Mouse (Mus musculus) heart, embryonic 10.5 days (tissue): ENCODE data around the gene Chl1. TPM values are rescaled to one million over a fixed set of nuclear protein-coding genes. Genes with fewer than 3 reads are reported as not detected.

Experiments used
- DNase-seq: peaks from one replicate; pipeline ENCODE4 v3.0.0-alpha.2; 2017; ENCODE audit warnings: low spot score
- H3K27ac ChIP-seq: fragments of 300-500 bp; sonication (generic); 2 replicates; pipeline ENCODE4 v1.5.1; 2016; ENCODE audit warnings: mild to moderate bottlenecking
- H3K27me3 ChIP-seq: fragments of 300-500 bp; sonication (generic); 2 replicates; pipeline ENCODE4 v1.6.1; 2016; ENCODE audit warnings: mild to moderate bottlenecking; ENCODE audit not compliant: poor library complexity, insufficient read depth, severe bottlenecking
- H3K36me3 ChIP-seq: fragments of 300-500 bp; sonication (generic); 2 replicates; pipeline ENCODE4 v1.6.1; 2016; ENCODE audit warnings: mild to moderate bottlenecking, moderate library complexity
- H3K4me1 ChIP-seq: fragments of 300-500 bp; sonication (generic); 2 replicates; pipeline ENCODE4 v1.6.1; 2016; ENCODE audit warnings: mild to moderate bottlenecking
- H3K4me3 ChIP-seq: fragments of 300-500 bp; sonication (generic); 2 replicates; pipeline ENCODE4 v1.5.1; 2016; ENCODE audit warnings: mild to moderate bottlenecking, moderate library complexity
- H3K9me3 ChIP-seq: fragments of 300-500 bp; sonication (generic); 2 replicates; pipeline ENCODE4 v1.6.1; 2016; ENCODE audit warnings: mild to moderate bottlenecking, moderate library complexity
- WGBS: fragments of 180-500 bp; shearing (Covaris S2); methylation state at CpG from one replicate; pipeline ENCODE4 v1.1.7; 2016; 5-methylcytosine and 5-hydroxymethylcytosine counted together
- polyA plus RNA-seq: library from polyadenylated mRNA; unstranded; fragments of >200 nt; fragmentation: Nextera tagmentation; extraction: Ambion mirVana; gene quantifications from 2 replicates; pipeline ENCODE4 v1.2.1, GENCODE M21; 2016

Chl1 gene
- polyA plus RNA-seq, 1 experiment from 2014 or later: 0.15 TPM

- Histone ChIP-seq H3K36me3 (no peaks in the 10 kb centered on the region), H3K4me3 (no peak overlapping the region), H3K27ac (no peak overlapping the region), H3K27me3 (no peaks in the 10 kb centered on the region), H3K9me3 (no peaks in the 10 kb centered on the region), H3K4me1 (no peaks in the 10 kb centered on the region)
- DNase-seq: peak; percentile 79
- WGBS: 17% methylated on average over 8 of the region's 8 CpGs
Measured at GRCm38 (mm10) chr6:103682854-103683574, 172.6 kb downstream of the Chl1 start.

DNA sequence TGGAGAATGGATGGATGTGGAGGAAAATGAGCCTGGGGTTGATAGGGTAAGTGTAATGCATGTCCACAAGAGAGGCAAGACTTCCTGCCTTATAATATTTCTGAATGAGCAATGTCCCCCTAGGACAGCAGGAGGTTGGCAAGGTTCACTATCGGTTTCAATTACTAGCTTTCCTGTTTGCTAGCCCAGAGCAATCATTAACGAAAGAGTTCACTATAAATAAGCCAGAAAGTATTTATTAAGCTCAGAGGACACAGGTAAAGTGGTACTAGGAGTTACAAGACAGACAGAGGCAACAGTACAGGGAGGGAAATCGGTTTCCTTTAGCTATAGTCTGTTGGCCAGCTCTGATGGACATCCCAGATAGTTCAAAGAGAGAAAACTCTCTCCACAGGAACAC, 182.1 kb downstream of the Chl1 start:
- H3K27ac ChIP-seq: no peak overlapping the region
- no peaks in the 10 kb centered on the region for H3K4me1 ChIP-seq
- WGBS: 66% methylated on average over 3 of the region's 3 CpGs
- no peaks in the 10 kb centered on the region for H3K9me3 ChIP-seq
- H3K4me3 ChIP-seq: no peak overlapping the region
- H3K27me3 ChIP-seq: no peaks in the 10 kb centered on the region
- DNase-seq: no peak
- no peaks in the 10 kb centered on the region for H3K36me3 ChIP-seq

DNA sequence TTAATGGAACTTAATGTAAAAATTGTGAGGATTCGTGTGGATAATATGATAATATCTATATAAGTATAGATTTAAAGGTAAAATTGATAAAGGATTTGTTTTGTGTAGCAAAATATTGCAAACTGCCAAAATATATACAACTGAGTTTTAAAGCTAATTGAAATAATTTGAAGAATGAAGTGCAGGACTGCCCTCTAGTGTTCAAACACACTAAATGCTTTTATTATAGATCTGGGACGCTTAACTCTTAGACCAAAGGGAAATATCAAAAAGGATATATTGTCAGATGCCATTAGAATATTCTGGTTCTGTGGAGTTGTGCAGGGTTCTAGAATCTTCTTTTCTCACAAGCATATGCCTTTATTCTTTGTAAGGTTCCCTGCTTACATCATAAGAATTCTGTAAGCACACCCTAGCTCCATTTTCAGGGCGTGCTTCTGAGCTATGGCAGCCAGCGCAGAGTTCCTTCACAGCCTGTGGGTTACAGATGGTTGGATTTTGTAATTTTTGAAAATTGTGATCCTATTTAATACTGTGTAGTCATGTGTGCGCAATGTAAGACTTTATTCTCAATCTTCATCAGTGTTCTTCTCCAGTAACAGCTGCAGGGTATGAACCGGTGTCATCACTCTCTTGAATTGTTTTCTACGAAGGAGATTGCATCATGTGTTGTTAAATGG, 187.1 kb downstream of the Chl1 start:
- Histone ChIP-seq H3K27me3 (no peaks in the 10 kb centered on the region), H3K27ac (no peak overlapping the region), H3K36me3 (no peaks in the 10 kb centered on the region), H3K4me3 (no peak overlapping the region), H3K9me3 (no peaks in the 10 kb centered on the region), H3K4me1 (no peaks in the 10 kb centered on the region)
- no peak for DNase-seq
- 63% methylated on average over 7 of the region's 7 CpGs for WGBS

DNA sequence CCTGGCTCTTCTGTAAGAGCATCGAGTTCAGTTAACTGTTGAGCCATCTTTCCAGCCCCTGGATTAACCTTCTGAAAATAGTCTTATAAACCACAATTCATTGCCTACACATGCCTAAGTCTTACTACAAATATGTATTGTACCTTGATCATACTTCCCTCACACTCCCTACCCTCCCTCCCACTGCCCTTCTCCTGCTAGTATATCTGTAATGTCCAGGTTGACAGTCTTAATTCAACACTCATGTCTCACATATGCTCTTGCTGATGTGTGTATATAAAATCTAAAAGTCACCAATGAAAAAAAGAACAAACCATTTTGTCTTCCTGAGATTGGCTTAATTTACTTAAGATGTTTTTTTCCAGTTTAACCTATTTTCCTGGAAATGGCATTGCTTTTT, 189.1 kb downstream of the Chl1 start:
- DNase-seq: no peak
- Histone ChIP-seq H3K9me3 (no peaks in the 10 kb centered on the region), H3K4me1 (no peaks in the 10 kb centered on the region), H3K36me3 (no peaks in the 10 kb centered on the region), H3K27me3 (no peaks in the 10 kb centered on the region), H3K4me3 (no peak overlapping the region), H3K27ac (no peak overlapping the region)
- 81% methylated on average over 1 of the region's 1 CpGs for WGBS

GRCm38 (mm10) chr6:103699895-103700294, 189.5 kb downstream of the Chl1 start:
- whole genome bisulfite sequencing: 56% methylated on average over 1 of the region's 1 CpGs
- H3K9me3 ChIP-seq: no peaks in the 10 kb centered on the region

DNA sequence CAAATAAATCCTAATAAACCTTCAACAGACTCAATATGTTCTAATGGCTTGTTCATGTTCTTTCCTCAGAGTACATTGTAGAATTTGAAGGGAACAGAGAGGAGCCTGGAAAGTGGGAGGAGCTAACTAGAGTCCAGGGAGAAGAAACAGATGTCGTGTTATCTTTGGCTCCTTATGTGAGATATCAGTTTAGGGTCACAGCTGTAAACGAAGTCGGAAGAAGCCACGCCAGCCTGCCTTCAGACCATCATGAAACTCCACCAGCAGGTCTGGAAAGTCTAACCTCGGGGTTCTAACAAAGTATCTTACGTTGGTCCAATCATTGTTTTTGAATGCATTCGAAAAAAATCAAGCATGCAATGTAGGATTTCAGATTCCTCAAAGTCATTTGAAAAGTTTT, 189.9 kb downstream of the Chl1 start:
- no peaks in the 10 kb centered on the region for H3K36me3 ChIP-seq
- no peak overlapping the region for H3K4me3 ChIP-seq
- H3K27me3 ChIP-seq: no peaks in the 10 kb centered on the region
- no peaks in the 10 kb centered on the region for H3K4me1 ChIP-seq
- no peak for DNase-seq
- 23% methylated on average over 7 of the region's 7 CpGs for WGBS
- H3K9me3 ChIP-seq: no peaks in the 10 kb centered on the region
- H3K27ac ChIP-seq: no peak overlapping the region

More at GRCm38 (mm10) chr6:103699895-103700294, 189.5 kb downstream of the Chl1 start:
- Histone ChIP-seq H3K36me3 (no peaks in the 10 kb centered on the region), H3K4me1 (no peaks in the 10 kb centered on the region), H3K27ac (no peak overlapping the region), H3K4me3 (no peak overlapping the region), H3K27me3 (no peaks in the 10 kb centered on the region)
- DNase-seq: no peak

DNA sequence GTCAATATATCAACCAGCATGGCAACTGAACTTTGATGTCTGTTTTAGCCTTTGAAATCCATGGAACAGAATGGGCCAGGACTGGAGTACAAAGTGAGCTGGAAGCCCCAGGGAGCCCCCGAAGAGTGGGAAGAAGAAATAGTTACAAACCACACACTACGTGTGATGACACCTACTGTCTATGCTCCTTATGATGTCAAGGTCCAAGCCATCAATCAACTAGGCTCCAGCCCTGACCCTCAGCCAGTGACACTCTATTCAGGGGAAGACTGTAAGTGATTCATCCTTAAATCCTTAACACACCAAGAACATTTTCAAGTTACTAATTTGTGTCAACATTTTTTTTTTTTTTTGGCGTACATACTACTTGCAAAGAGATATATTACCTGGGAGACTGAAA, 196.0 kb downstream of the Chl1 start:
- Histone ChIP-seq H3K27me3 (no peaks in the 10 kb centered on the region), H3K4me1 (no peaks in the 10 kb centered on the region), H3K9me3 (no peaks in the 10 kb centered on the region), H3K27ac (no peak overlapping the region), H3K4me3 (no peak overlapping the region), H3K36me3 (no peaks in the 10 kb centered on the region)
- DNase-seq: no peak
- 77% methylated on average over 3 of the region's 3 CpGs for WGBS

DNA sequence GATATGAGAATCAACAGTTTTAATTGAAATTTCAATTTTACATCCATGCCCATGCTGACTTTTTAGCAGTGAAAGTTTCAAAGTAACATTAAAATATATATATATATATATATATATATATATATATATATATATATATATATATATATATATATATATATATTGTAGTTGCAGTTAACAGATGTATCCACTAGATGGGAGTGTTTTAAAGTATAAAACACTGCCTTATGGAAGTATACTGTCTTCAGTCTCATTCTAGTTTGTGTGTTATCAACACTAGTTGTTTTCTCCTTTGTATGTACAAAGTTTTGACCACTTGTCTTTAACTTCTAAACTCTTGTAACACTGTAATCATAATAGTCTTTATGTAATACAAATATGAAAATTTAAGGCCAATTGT, 228.9 kb downstream of the Chl1 start:
- Histone ChIP-seq H3K4me1 (no peaks in the 10 kb centered on the region), H3K9me3 (no peaks in the 10 kb centered on the region), H3K36me3 (no peaks in the 10 kb centered on the region), H3K27ac (no peak overlapping the region), H3K4me3 (no peak overlapping the region), H3K27me3 (no peaks in the 10 kb centered on the region)
- no peak for DNase-seq

DNA sequence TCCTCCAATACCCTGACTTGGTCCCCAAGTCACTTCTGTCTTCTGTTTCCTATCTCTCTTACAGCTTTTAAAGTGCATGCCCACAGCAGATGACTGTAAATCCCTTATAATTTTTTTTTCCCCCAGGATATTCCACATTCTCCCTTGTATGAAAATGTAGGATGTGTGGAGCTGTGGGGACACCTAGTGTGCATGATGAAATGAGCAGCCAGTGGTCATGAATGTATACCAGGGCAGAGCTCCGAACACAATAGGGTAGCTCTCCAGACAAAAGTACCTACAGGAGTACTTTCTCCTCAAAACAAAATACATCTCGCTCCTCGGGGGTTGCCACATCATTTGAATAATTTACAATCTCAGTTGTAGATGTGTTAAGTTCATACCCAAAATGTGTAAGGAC, 232.4 kb downstream of the Chl1 start:
- WGBS: 63% methylated on average over 3 of the region's 3 CpGs
- no peaks in the 10 kb centered on the region for H3K36me3 ChIP-seq

DNA sequence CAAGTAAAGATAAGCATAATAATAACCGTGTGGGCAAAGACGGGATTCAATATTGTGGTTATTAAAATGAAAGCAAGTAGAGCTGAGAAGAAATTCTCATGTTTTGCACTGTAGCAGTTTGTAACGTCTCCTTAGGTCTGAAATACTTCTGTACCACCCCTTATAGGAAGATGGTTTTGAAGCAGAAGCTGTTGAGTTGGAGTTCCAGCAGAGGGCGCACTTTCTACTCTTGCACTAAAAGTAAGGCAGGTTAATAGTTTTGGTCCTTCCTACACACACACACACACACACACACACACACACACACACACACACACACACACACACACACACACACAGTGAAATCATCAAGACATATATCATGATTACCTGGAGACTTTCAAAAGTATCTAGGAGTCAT, 235.7 kb downstream of the Chl1 start:
- no peak overlapping the region for H3K4me3 ChIP-seq
- H3K4me1 ChIP-seq: no peaks in the 10 kb centered on the region
- H3K27me3 ChIP-seq: no peaks in the 10 kb centered on the region
- no peaks in the 10 kb centered on the region for H3K36me3 ChIP-seq
- no peaks in the 10 kb centered on the region for H3K9me3 ChIP-seq
- WGBS: 23% methylated on average over 4 of the region's 4 CpGs
- no peak overlapping the region for H3K27ac ChIP-seq
- DNase-seq: no peak

More for the DNA sequence above, 232.4 kb downstream of the Chl1 start:
- no peak for DNase-seq
- no peak overlapping the region for H3K27ac ChIP-seq
- H3K9me3 ChIP-seq: no peaks in the 10 kb centered on the region
- no peaks in the 10 kb centered on the region for H3K27me3 ChIP-seq
- H3K4me1 ChIP-seq: no peaks in the 10 kb centered on the region
- H3K4me3 ChIP-seq: no peak overlapping the region

DNA sequence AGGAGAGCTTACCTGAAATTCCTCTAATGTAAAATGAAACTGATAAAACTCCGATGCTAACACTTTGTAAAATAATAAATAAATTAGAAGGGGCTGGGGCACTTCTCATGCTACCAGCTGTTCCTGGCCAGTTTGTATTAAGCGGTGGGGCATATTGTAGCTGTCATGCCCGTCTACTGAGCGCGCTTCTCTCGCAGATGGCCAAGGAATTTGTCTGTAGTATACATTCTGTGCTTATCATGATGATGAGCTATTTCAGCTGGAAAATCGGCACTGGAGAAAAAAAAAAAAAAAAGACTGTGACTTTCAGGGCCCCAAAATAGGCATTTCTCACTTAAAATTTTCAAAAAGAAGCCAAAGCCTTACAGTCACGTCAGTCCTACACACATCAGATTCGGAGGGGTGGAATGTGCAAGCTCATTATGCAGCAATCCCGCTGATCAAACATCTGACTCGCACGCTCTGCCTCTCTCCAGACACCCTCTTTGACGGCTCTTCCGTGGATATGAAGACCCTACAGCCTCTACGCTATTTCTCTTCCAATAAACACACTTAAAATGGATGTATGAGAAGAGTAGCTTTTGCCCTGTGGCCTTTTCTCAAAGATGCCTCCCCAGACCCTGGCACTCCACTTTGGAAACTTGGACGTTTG, 238.9 kb downstream of the Chl1 start:
- Histone ChIP-seq H3K4me3 (no peak overlapping the region), H3K36me3 (no peaks in the 10 kb centered on the region), H3K27me3 (no peaks in the 10 kb centered on the region), H3K9me3 (no peaks in the 10 kb centered on the region), H3K4me1 (no peaks in the 10 kb centered on the region), H3K27ac (no peak overlapping the region)
- DNase-seq: no peak
- WGBS: 69% methylated on average over 16 of the region's 16 CpGs

DNA sequence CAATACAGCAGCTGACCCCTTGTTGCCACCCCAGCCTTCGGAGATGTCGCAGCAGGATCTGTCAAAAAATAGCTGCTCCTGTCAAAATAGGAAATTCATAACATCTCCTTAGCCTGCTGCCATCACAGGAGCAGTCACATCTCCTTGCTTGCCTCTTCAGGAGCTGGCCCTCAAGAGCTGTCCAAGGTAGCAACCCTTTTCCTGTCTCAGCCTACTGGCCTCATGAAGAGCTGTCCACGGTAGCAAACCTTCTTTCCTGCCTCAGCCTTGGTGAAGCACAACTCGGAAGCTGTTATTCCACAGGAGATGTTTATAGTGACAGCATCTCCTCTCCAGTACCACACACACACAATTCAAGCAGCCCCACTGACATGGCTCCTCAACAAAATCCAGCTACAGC, 243.5 kb downstream of the Chl1 start:
- Histone ChIP-seq H3K9me3 (no peaks in the 10 kb centered on the region), H3K4me3 (no peak overlapping the region), H3K27ac (no peak overlapping the region), H3K27me3 (no peaks in the 10 kb centered on the region), H3K4me1 (no peaks in the 10 kb centered on the region), H3K36me3 (no peaks in the 10 kb centered on the region)
- WGBS: 51% methylated on average over 4 of the region's 4 CpGs
- no peak for DNase-seq

GRCm38 (mm10) chr6:103766830-103767229, 256.4 kb downstream of the Chl1 start:
- DNase-seq: no peak

More at GRCm38 (mm10) chr6:103766830-103767229, 256.4 kb downstream of the Chl1 start:
- Histone ChIP-seq H3K27me3 (no peaks in the 10 kb centered on the region), H3K4me3 (no peak overlapping the region), H3K4me1 (no peaks in the 10 kb centered on the region), H3K27ac (no peak overlapping the region), H3K9me3 (no peaks in the 10 kb centered on the region), H3K36me3 (no peaks in the 10 kb centered on the region)
- 78% methylated on average over 3 of the region's 3 CpGs for WGBS
